Mouse (Mus musculus) inflammation-experienced regulatory T-cells, adult 6 months (primary cell): Measurements from ENCODE around the gene Hps6. TPM values are rescaled to one million over a fixed set of nuclear protein-coding genes. Genes with fewer than 3 reads are reported as not detected.

ENCODE experiments used
- ATAC-seq: one replicate; pipeline ENCODE4 v1.8.0; 2017
- polyA plus RNA-seq, 3 experiments: library from polyadenylated mRNA; unstranded; fragments of 100-300 nt; shearing (Covaris generic); gene quantifications; one replicate each; pipeline ENCODE4 v1.2.1; 2017

Gene Hps6
- polyA plus RNA-seq, 3 experiments from 2014 or later = 1.3 to 3.1 (median 2.6) TPM

DNA sequence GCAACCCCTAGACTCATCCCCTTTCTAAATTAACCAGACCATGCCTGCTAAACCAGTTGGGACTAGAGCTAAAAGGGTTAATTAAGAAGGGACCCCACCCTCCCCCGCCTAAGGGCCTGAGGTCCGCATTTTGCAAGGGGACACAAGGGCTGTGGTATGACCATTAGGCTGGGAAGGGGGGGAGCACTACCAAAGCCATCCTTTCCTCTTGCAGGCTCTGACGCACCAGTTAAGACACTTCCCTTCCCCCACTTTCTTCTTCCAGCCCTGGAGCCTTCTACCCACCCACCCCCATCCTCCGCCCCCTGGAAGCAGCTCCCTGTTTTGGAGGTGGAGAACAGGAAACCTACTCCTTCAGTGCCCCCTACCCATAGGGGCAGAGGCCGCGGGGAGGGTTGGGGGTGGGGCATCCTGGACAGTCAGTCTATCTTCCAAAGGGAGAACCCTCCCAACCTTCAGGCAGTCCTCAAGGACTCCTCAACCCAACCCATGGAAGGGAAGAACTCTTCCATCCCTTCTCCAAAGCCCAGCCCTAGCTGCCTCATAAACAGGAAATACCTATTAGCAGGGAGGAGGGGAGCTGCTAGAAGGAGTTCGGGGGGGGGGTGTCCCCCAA, 42.5 kb downstream of the Hps6 start:
- peak; percentile 24 for ATAC-seq

DNA sequence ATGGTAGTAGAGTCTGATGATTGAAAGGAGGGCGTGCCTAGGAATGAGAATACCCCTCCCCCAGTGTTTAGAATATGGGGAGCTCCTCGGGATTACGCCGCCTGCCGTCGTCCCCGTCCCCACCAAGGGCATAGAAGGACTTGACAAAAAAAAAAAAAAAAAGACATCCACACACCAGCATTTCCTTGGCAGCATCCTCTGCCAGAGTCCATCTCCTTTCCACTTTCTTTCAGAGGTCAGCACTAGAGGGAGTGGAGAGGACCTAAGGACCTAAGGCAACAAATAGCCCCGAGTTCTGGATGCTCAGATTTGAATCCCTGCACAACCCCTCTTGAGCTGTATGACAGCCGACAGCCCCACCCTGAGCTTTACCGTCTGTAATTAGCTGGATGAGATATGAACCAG, 43.3 kb downstream of the Hps6 start:
- ATAC-seq = no peak

DNA sequence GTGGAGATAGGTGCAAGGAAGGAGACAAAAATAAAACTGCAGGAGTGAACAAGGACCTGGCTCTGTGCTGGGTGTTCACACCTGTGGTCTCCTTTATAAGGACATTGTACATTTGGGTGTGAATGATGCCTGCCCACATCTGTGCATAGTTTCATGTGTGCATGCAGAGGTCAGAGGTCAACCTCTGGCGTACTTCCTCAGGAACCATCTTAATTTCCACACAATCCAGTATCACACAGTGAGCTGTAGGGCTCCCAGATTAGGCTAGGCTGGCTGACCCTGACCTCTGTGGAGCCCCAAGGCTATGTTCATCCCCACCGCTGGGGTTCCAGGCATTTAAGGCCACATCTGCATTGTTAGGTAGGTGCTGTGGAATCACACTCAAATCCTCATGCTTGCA, 44.1 kb downstream of the Hps6 start:
- ATAC-seq = no peak

DNA sequence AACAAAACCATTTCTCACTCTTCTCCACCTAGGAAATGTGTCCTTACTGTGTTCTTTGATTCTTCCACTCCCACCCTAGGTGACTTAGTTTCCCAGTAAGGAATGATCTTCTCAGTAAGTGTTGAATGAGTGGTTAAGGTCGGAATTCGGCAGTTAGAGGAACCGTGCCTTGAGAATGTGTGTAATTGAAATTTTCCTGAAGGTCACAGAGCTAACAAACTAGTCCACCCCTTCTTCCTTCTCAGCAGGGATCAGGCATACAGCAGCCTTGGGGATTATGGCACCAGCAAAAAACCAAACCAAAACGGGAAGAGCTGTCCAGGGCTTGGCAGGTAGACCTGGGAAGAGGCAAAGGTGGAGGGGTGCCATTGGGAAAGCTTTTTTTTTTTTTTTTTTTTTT, 45.8 kb downstream of the Hps6 start:
- no peak for ATAC-seq

DNA sequence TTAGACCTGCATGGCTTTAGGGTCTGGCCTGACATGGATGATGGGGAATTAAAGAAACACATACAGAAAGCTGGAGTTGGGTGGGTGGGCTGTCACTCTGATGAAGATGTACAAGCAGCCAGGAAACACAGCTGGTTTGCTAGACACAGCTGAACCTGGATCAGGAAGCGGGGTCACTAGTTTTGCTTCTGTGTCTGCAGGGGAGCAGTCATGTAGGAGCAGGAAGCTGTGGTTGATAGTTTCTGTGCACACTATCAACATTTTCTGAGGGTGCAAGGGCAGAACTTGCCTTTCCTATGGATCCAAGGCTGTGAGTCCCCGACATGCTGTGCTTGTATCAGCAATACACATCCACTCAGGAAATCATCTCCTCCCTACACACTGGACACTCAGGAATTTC, 47.2 kb downstream of the Hps6 start:
- peak; percentile 73 for ATAC-seq

Other genes starting within 250 kb of the Hps6 start
- gene Mgea5, start 219.7 kb upstream of the Hps6 start, polyA plus RNA-seq = 100 to 1,000 TPM; 124 to 242 (median 205) TPM
- gene Kcnip2, start 187.4 kb upstream of the Hps6 start, polyA plus RNA-seq = 10 to 100 TPM in 2 of 3 experiments, 1 to 10 TPM in 1; 3.4 to 13.9 (median 10.1) TPM
- 10 to 100 TPM in 1 of 3 experiments, 1 to 10 TPM in 2; 8.0 to 10.9 (median 9.5) TPM for gene Armh3, start 5.0 kb upstream of the Hps6 start, polyA plus RNA-seq
- 10 to 100 TPM; 10.4 to 20.5 (median 20.3) TPM for gene Pprc1, start 41.4 kb downstream of the Hps6 start, polyA plus RNA-seq
- 10 to 100 TPM; 28.4 to 51.7 (median 49.6) TPM for gene Ldb1, start 41.7 kb downstream of the Hps6 start, polyA plus RNA-seq
- gene Nolc1, start 72.4 kb downstream of the Hps6 start, polyA plus RNA-seq = 10 to 100 TPM; 53.4 to 77.2 (median 65.0) TPM
- not detected for gene Elovl3, start 128.4 kb downstream of the Hps6 start, polyA plus RNA-seq
- not detected for gene Pitx3, start 144.8 kb downstream of the Hps6 start, polyA plus RNA-seq
- 10 to 100 TPM; 25.5 to 35.6 (median 32.6) TPM for gene Gbf1, start 149.0 kb downstream of the Hps6 start, polyA plus RNA-seq